Mouse (Mus musculus): ENCODE measurements around the gene Vps37b.

DNA sequence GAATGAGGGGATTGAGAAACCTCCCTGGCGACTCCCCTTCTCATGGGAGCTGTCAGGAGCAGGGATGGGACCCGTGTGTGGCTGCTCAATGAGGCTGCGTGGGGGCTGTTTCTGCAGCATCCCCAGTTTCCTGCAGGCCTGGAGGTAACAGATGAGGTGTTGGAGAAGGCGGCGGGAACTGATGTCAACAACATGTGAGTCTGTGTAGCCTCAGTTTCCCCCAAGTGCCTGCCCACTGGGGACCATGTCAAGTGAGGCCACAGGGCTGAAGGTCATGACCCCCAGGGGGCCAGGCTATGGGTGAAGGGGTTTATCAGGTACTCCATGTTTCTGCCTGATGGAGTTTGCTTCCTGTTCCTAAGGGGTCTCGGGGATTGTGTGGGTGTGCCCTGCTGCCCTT, 40.7 kb downstream of the Vps37b start:
- TF ChIP-seq CTCF (IDR thresholded peaks at IDR 0.05; ENCODE audit: borderline replicate concordance, insufficient read depth, low read depth, low read length) (no peak), POLR2A (IDR thresholded peaks at IDR 0.05; ENCODE audit: borderline replicate concordance, insufficient read depth, low read length) (no peak)
